Mouse (Mus musculus) hindbrain, embryonic 15.5 days (tissue): ENCODE data around the gene Wdr70. TPM values are rescaled to one million over a fixed set of nuclear protein-coding genes. Genes with fewer than 3 reads are reported as not detected.

ENCODE experiments used
- ATAC-seq: fragments of 200-750 bp; cut with Nextera tagmentation; 2 replicates; pipeline ENCODE4 v1.8.0; 2017; ENCODE audit warnings: low read depth, moderate number of reproducible peaks, moderate TSS enrichment; ENCODE audit not compliant: low FRiP score
- H3K27ac ChIP-seq: fragments of 300-500 bp; sonication (generic); replicated peaks from 2 replicates; pipeline ENCODE4 v1.5.1; 2015; ENCODE audit warnings: mild to moderate bottlenecking, inconsistent platforms
- H3K27me3 ChIP-seq: fragments of 300-500 bp; sonication (generic); 2 replicates; pipeline ENCODE4 v1.6.1; 2015; ENCODE audit warnings: control low read depth, inconsistent platforms
- H3K36me3 ChIP-seq: fragments of 300-500 bp; sonication (generic); 2 replicates; pipeline ENCODE4 v1.6.1; 2015; ENCODE audit warnings: control low read depth, inconsistent platforms
- H3K4me1 ChIP-seq: fragments of 300-500 bp; sonication (generic); replicated peaks from 2 replicates; pipeline ENCODE4 v1.6.1; 2015; ENCODE audit warnings: control low read depth, inconsistent platforms
- H3K4me2 ChIP-seq: fragments of 300-500 bp; sonication (generic); 2 replicates; pipeline ENCODE4 v1.6.1; 2015; ENCODE audit warnings: moderate library complexity, mild to moderate bottlenecking, inconsistent platforms
- H3K4me3 ChIP-seq: fragments of 300-500 bp; sonication (generic); 2 replicates; pipeline ENCODE4 v1.5.1; 2015; ENCODE audit warnings: mild to moderate bottlenecking, inconsistent platforms
- H3K9ac ChIP-seq: fragments of 300-500 bp; sonication (generic); 2 replicates; pipeline ENCODE4 v1.6.1; 2015; ENCODE audit warnings: inconsistent platforms
- H3K9me3 ChIP-seq: fragments of 300-500 bp; sonication (generic); 2 replicates; pipeline ENCODE4 v1.6.1; 2016; ENCODE audit warnings: control low read depth, inconsistent platforms
- WGBS: fragments of 180-500 bp; shearing (Covaris S2); methylation state at CpG from one replicate; pipeline ENCODE4 v1.1.7; 2015; 5-methylcytosine and 5-hydroxymethylcytosine counted together
- polyA plus RNA-seq: library from polyadenylated mRNA; unstranded; fragments of >200 nt; fragmentation: Nextera tagmentation; extraction: Ambion mirVana; gene quantifications from 2 replicates; pipeline ENCODE4 v1.2.1, GENCODE M21; 2015

Wdr70 gene
- polyA plus RNA-seq, 1 experiment from 2014 or later, result 66.8 TPM

- H3K27me3 ChIP-seq, result no peaks in the 10 kb centered on the region
- no peak overlapping the region for H3K4me3 ChIP-seq
- 0 out of 2 replicates have a peak, but pooled peaks cover 5% of the 10 kb centered on the region for H3K36me3 ChIP-seq
- peak; percentile 19; the same call in 1 of the 2 replicates for ATAC-seq
- no peak overlapping the region for H3K9ac ChIP-seq
- no peak overlapping the region for H3K4me2 ChIP-seq
- H3K27ac ChIP-seq, result no peak overlapping the region
- 75% methylated on average over 10 of the region's 10 CpGs for WGBS
- H3K4me1 ChIP-seq, result peaks cover 7% of the 10 kb centered on the region; the same call in 1 of the 2 replicates
- no peaks in the 10 kb centered on the region for H3K9me3 ChIP-seq
These were observed 220.1 kb downstream of the Wdr70 start for GRCm38 (mm10) chr15:7878861-7879260.

- H3K9me3 ChIP-seq, result no peaks in the 10 kb centered on the region
- H3K27me3 ChIP-seq, result no peaks in the 10 kb centered on the region
- no peak overlapping the region for H3K4me3 ChIP-seq
- WGBS, result 25% methylated on average over 22 of the region's 22 CpGs
- H3K9ac ChIP-seq, result no peak overlapping the region
- no peak; the same call in 1 of the 2 replicates for ATAC-seq
- H3K4me2 ChIP-seq, result peak overlapping the region; percentile 5; the same call in 1 of the 2 replicates
- no peak overlapping the region for H3K27ac ChIP-seq
- H3K4me1 ChIP-seq, result peaks cover 7% of the 10 kb centered on the region; the same call in 1 of the 2 replicates
- H3K36me3 ChIP-seq, result 0 out of 2 replicates have a peak, but pooled peaks cover 2% of the 10 kb centered on the region
These were observed 221.2 kb downstream of the Wdr70 start for GRCm38 (mm10) chr15:7877560-7878467.

- H3K9me3 ChIP-seq, result no peaks in the 10 kb centered on the region
- no peak overlapping the region for H3K9ac ChIP-seq
- WGBS, result 66% methylated on average over 6 of the region's 6 CpGs
- no peaks in the 10 kb centered on the region for H3K27me3 ChIP-seq
- no peak overlapping the region for H3K27ac ChIP-seq
- no peak overlapping the region for H3K4me2 ChIP-seq
- no peak for ATAC-seq
- no peak overlapping the region for H3K4me3 ChIP-seq
- H3K4me1 ChIP-seq, result peaks cover 7% of the 10 kb centered on the region; the same call in 1 of the 2 replicates
- H3K36me3 ChIP-seq, result no peaks in the 10 kb centered on the region
These were observed 223.1 kb downstream of the Wdr70 start for GRCm38 (mm10) chr15:7875879-7876278.

- Histone ChIP-seq H3K27me3 (no peaks in the 10 kb centered on the region), H3K36me3 (no peaks in the 10 kb centered on the region), H3K9me3 (no peaks in the 10 kb centered on the region), H3K4me1 (no peaks in the 10 kb centered on the region), H3K4me2 (no peak overlapping the region), H3K4me3 (no peak overlapping the region), H3K9ac (no peak overlapping the region), H3K27ac (no peak overlapping the region)
- no peak for ATAC-seq
- 61% methylated on average over 5 of the region's 5 CpGs for WGBS
These were observed 226.5 kb downstream of the Wdr70 start for GRCm38 (mm10) chr15:7872473-7872872.

- H3K27me3 ChIP-seq, result no peaks in the 10 kb centered on the region
- no peaks in the 10 kb centered on the region for H3K36me3 ChIP-seq
- no peaks in the 10 kb centered on the region for H3K9me3 ChIP-seq
- ATAC-seq, result no peak
- H3K4me1 ChIP-seq, result no peaks in the 10 kb centered on the region
- H3K27ac ChIP-seq, result no peak overlapping the region
- H3K9ac ChIP-seq, result no peak overlapping the region
- WGBS, result 90% methylated on average over 3 of the region's 3 CpGs
- no peak overlapping the region for H3K4me2 ChIP-seq
- H3K4me3 ChIP-seq, result no peak overlapping the region
These were observed 233.7 kb downstream of the Wdr70 start for GRCm38 (mm10) chr15:7865305-7865704.

DNA sequence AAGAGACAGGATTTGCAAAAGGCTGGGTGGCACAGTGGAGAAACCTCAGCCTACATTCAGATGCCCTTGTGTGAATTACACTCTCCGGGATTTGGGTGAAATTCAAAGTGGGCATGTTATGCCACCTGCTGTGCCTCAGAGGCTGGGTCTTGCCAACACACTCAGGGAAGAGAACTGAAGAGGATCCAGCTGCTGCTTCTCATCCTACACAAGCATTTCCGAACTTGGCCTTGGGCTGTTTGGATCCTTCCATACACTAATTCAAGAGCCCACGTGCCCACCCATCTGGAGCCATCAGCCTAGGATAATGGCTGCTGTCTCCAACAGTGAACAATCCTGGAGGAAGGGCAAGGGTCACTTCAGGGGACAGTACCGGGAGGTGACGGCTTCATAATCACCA lies 235.7 kb downstream of the Wdr70 start:
- no peak for ATAC-seq
- Histone ChIP-seq H3K4me1 (no peaks in the 10 kb centered on the region), H3K4me3 (no peak overlapping the region), H3K27ac (no peak overlapping the region), H3K36me3 (no peaks in the 10 kb centered on the region), H3K9ac (no peak overlapping the region), H3K4me2 (no peak overlapping the region), H3K27me3 (no peaks in the 10 kb centered on the region), H3K9me3 (no peaks in the 10 kb centered on the region)
- WGBS, result 37% methylated on average over 5 of the region's 5 CpGs

DNA sequence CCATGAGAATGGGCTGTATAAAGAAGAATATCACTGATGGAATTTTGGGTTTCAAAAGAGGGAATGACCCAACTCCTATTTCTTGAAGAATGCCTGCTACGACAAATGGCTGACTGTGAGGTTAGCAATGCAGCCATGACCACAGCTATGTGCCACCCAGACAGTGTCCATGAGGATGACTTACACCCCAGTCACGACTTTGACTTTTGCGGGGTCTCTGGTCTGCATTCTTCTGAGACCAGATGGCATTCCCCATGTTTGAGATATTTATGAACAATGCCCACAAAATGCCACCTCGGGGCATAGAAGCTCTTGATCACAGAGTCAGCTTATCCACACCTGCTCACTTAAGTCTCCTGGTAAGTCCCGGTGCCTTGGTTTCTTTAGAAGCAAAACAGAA lies 236.1 kb downstream of the Wdr70 start:
- H3K9me3 ChIP-seq, result no peaks in the 10 kb centered on the region
- H3K4me1 ChIP-seq, result no peaks in the 10 kb centered on the region
- H3K36me3 ChIP-seq, result no peaks in the 10 kb centered on the region
- H3K9ac ChIP-seq, result no peak overlapping the region
- H3K4me2 ChIP-seq, result no peak overlapping the region
- 90% methylated on average over 5 of the region's 5 CpGs for WGBS
- no peak overlapping the region for H3K27ac ChIP-seq
- H3K27me3 ChIP-seq, result no peaks in the 10 kb centered on the region
- no peak for ATAC-seq
- no peak overlapping the region for H3K4me3 ChIP-seq

DNA sequence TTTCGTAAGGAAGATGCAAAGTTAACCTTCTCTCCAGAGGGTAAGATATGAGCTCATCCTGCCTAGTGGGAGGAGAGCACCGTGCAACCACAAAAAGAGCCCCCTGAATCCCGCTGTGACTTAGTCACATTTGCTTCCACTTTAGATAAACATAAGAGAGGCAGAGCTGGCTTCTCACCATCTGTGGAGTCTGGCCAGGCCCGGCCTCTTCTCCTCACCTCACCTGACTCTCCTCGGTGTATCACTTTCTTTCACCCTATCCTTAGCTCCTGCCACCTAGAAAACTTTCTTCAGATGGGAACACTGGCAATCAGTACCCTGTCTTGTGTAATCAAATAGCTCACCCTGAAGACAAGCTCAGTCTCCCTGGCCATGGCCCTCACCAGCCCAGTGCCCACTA lies 240.2 kb downstream of the Wdr70 start:
- Histone ChIP-seq H3K27me3 (no peaks in the 10 kb centered on the region), H3K9ac (no peak overlapping the region), H3K9me3 (no peaks in the 10 kb centered on the region), H3K36me3 (no peaks in the 10 kb centered on the region), H3K4me2 (no peak overlapping the region), H3K4me3 (no peak overlapping the region), H3K27ac (no peak overlapping the region), H3K4me1 (no peaks in the 10 kb centered on the region)
- ATAC-seq, result no peak
- WGBS, result 87% methylated on average over 5 of the region's 5 CpGs

GRCm38 (mm10) chr15:7857418-7857817 lies 241.6 kb downstream of the Wdr70 start:
- ATAC-seq, result no peak
- no peak overlapping the region for H3K4me3 ChIP-seq
- no peaks in the 10 kb centered on the region for H3K27me3 ChIP-seq
- H3K9me3 ChIP-seq, result no peaks in the 10 kb centered on the region
- H3K27ac ChIP-seq, result no peak overlapping the region
- no peak overlapping the region for H3K4me2 ChIP-seq
- 75% methylated on average over 13 of the region's 13 CpGs for WGBS
- H3K9ac ChIP-seq, result no peak overlapping the region
- H3K36me3 ChIP-seq, result no peaks in the 10 kb centered on the region
- H3K4me1 ChIP-seq, result no peaks in the 10 kb centered on the region

GRCm38 (mm10) chr15:7842398-7842797 lies 256.6 kb downstream of the Wdr70 start:
- Histone ChIP-seq H3K27ac (no peak overlapping the region), H3K27me3 (no peaks in the 10 kb centered on the region), H3K4me1 (no peaks in the 10 kb centered on the region), H3K9me3 (no peaks in the 10 kb centered on the region), H3K36me3 (no peaks in the 10 kb centered on the region), H3K4me3 (no peak overlapping the region), H3K4me2 (no peak overlapping the region), H3K9ac (no peak overlapping the region)
- ATAC-seq, result no peak
- WGBS, result 94% methylated on average over 4 of the region's 4 CpGs

GRCm38 (mm10) chr15:7841664-7842063 lies 257.3 kb downstream of the Wdr70 start:
- ATAC-seq, result no peak
- no peaks in the 10 kb centered on the region for H3K9me3 ChIP-seq
- 84% methylated on average over 1 of the region's 1 CpGs for WGBS
- no peak overlapping the region for H3K9ac ChIP-seq
- H3K4me3 ChIP-seq, result no peak overlapping the region
- H3K4me1 ChIP-seq, result no peaks in the 10 kb centered on the region
- no peak overlapping the region for H3K4me2 ChIP-seq
- H3K27ac ChIP-seq, result no peak overlapping the region
- no peaks in the 10 kb centered on the region for H3K27me3 ChIP-seq
- H3K36me3 ChIP-seq, result no peaks in the 10 kb centered on the region

DNA sequence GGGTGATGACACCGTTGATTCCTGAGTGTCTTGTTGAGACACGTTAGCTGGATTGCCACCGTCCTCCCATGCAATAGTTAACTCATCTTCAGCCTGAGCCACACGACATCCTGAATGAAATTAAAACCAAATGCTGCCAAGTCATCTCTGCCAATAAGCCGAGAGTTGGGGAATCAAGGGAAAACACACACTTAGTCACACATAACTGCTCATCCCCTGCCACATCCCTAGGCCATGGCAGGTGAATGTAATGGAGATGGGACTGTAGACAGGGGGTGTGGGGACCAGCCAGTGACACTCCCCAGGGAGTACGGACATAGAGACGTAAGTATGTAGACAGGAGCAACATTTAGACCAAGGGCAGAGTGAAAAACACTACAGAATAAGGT lies 260.1 kb downstream of the Wdr70 start:
- no peak for ATAC-seq
- Histone ChIP-seq H3K27ac (no peak overlapping the region), H3K27me3 (no peaks in the 10 kb centered on the region), H3K36me3 (no peaks in the 10 kb centered on the region), H3K4me1 (no peaks in the 10 kb centered on the region), H3K9ac (no peak overlapping the region), H3K4me2 (no peak overlapping the region), H3K9me3 (no peaks in the 10 kb centered on the region), H3K4me3 (no peak overlapping the region)
- WGBS, result 65% methylated on average over 7 of the region's 7 CpGs
